Mouse (Mus musculus): ENCODE measurements around the gene Fbxo11. TPM values are rescaled to one million over a fixed set of nuclear protein-coding genes. Genes with fewer than 3 reads are reported as not detected.
"Not testable (repeated sequence)": the region's sequence is repeated elsewhere in the genome, so short reads cannot be mapped to it uniquely, and the experiment has no call there.

The Fbxo11 gene
- polyA plus RNA-seq, 1 experiment from 2014 or later, result 39.5 TPM

GRCm38 (mm10) chr17:87984440-87985214 lies 80.5 kb downstream of the Fbxo11 start:
- WGBS, result 92% methylated on average over 20 of the region's 20 CpGs
- H3K27ac ChIP-seq, result no peak overlapping the region
- no peaks in the 10 kb centered on the region for H3K9me3 ChIP-seq
- H3K9ac ChIP-seq, result no peak overlapping the region
- ATAC-seq (ENCODE audit: low FRiP score), result no peak
- no peak overlapping the region for H3K4me3 ChIP-seq (replicated peaks)
- no peaks in the 10 kb centered on the region for H3K27me3 ChIP-seq
- 0 out of 2 replicates have a peak, but pooled peaks cover 7% of the 10 kb centered on the region for H3K4me1 ChIP-seq
- no peak overlapping the region for H3K4me2 ChIP-seq
- H3K36me3 ChIP-seq (replicated peaks), result peaks cover 85% of the 10 kb centered on the region

GRCm38 (mm10) chr17:87983313-87983712 lies 81.8 kb downstream of the Fbxo11 start:
- no peak overlapping the region for H3K9ac ChIP-seq
- H3K4me1 ChIP-seq, result 0 out of 2 replicates have a peak, but pooled peaks cover 7% of the 10 kb centered on the region
- H3K4me3 ChIP-seq (replicated peaks), result no peak overlapping the region
- no peaks in the 10 kb centered on the region for H3K9me3 ChIP-seq
- ATAC-seq (ENCODE audit: low FRiP score), result no peak
- peaks cover 73% of the 10 kb centered on the region for H3K36me3 ChIP-seq (replicated peaks)
- H3K27me3 ChIP-seq, result no peaks in the 10 kb centered on the region
- H3K27ac ChIP-seq, result no peak overlapping the region
- no peak overlapping the region for H3K4me2 ChIP-seq
- 85% methylated on average over 4 of the region's 4 CpGs for WGBS

GRCm38 (mm10) chr17:87982112-87982511 lies 83.0 kb downstream of the Fbxo11 start:
- Histone ChIP-seq H3K4me2 (no peak overlapping the region), H3K4me1 (0 out of 2 replicates have a peak, but pooled peaks cover under 1% of the 10 kb centered on the region), H3K27me3 (no peaks in the 10 kb centered on the region), H3K36me3 (replicated peaks) (peaks cover 70% of the 10 kb centered on the region), H3K9me3 (no peaks in the 10 kb centered on the region), H3K9ac (no peak overlapping the region), H3K27ac (no peak overlapping the region), H3K4me3 (replicated peaks) (no peak overlapping the region)
- ATAC-seq (ENCODE audit: low FRiP score), result no peak
- WGBS, result 93% methylated on average over 3 of the region's 3 CpGs

GRCm38 (mm10) chr17:87979696-87980095 lies 85.4 kb downstream of the Fbxo11 start:
- not testable (repeated sequence) for H3K27ac ChIP-seq; H3K9ac ChIP-seq; ATAC-seq (ENCODE audit: low FRiP score); H3K27me3 ChIP-seq; H3K4me3 ChIP-seq (replicated peaks); H3K4me2 ChIP-seq; H3K9me3 ChIP-seq
- Histone ChIP-seq H3K4me1 (peaks cover 14% of the 10 kb centered on the region), H3K36me3 (replicated peaks) (peaks cover 47% of the 10 kb centered on the region)
- 86% methylated on average over 1 of the region's 1 CpGs for WGBS

GRCm38 (mm10) chr17:87976927-87977326 lies 88.2 kb downstream of the Fbxo11 start:
- H3K4me3 ChIP-seq (replicated peaks); H3K27ac ChIP-seq; ATAC-seq (ENCODE audit: low FRiP score); H3K9ac ChIP-seq; H3K9me3 ChIP-seq; H3K4me2 ChIP-seq; H3K27me3 ChIP-seq: not testable (repeated sequence)
- Histone ChIP-seq H3K36me3 (replicated peaks) (peaks cover 21% of the 10 kb centered on the region), H3K4me1 (peaks cover 18% of the 10 kb centered on the region)
- 86% methylated on average over 4 of the region's 4 CpGs for WGBS

GRCm38 (mm10) chr17:87976154-87976806 lies 88.8 kb downstream of the Fbxo11 start:
- no peaks in the 10 kb centered on the region for H3K27me3 ChIP-seq
- H3K4me3 ChIP-seq (replicated peaks), result peak overlapping the region; percentile 99
- H3K27ac ChIP-seq, result no peak overlapping the region
- H3K36me3 ChIP-seq (replicated peaks), result peaks cover 15% of the 10 kb centered on the region
- peak overlapping the region; percentile 68 for H3K4me2 ChIP-seq
- ATAC-seq (ENCODE audit: low FRiP score), result no peak
- H3K9ac ChIP-seq, result peak overlapping the region; percentile 96
- WGBS, result 75% methylated on average over 9 of the region's 9 CpGs
- peaks cover 18% of the 10 kb centered on the region for H3K4me1 ChIP-seq
- no peaks in the 10 kb centered on the region for H3K9me3 ChIP-seq

GRCm38 (mm10) chr17:87975229-87975853 lies 89.8 kb downstream of the Fbxo11 start:
- no peaks in the 10 kb centered on the region for H3K27me3 ChIP-seq
- H3K9ac ChIP-seq, result peak overlapping the region; percentile 96
- WGBS, result under 1% methylated on average over 52 of the region's 68 CpGs
- peak; percentile 67 for ATAC-seq (ENCODE audit: low FRiP score)
- H3K4me2 ChIP-seq, result peak overlapping the region; percentile 68
- H3K36me3 ChIP-seq (replicated peaks), result peaks cover 9% of the 10 kb centered on the region
- no peaks in the 10 kb centered on the region for H3K9me3 ChIP-seq
- H3K4me3 ChIP-seq (replicated peaks), result peak overlapping the region; percentile 99
- peak overlapping the region; percentile 89 for H3K27ac ChIP-seq
- peaks cover 18% of the 10 kb centered on the region for H3K4me1 ChIP-seq

GRCm38 (mm10) chr17:87974629-87975228 lies 90.4 kb downstream of the Fbxo11 start, which contains the start of gene Msh6:
TSS of gene Msh6 (plus strand) at chr17:87975062.
- peaks cover 9% of the 10 kb centered on the region for H3K36me3 ChIP-seq (replicated peaks)
- WGBS, result under 1% methylated on average over 63 of the region's 63 CpGs
- peak within 1 kb of the TSS; percentile 96 for H3K9ac ChIP-seq
- H3K4me3 ChIP-seq (replicated peaks), result peak within 1 kb of the TSS; percentile 99
- peak; percentile 99 for ATAC-seq (ENCODE audit: low FRiP score)
- no peaks in the 10 kb centered on the region for H3K9me3 ChIP-seq
- H3K4me1 ChIP-seq, result peaks cover 18% of the 10 kb centered on the region
- no peaks in the 10 kb centered on the region for H3K27me3 ChIP-seq
- H3K4me2 ChIP-seq, result peak within 1 kb of the TSS; percentile 68
- peak within 1 kb of the TSS; percentile 89 for H3K27ac ChIP-seq

- Histone ChIP-seq H3K4me3 (replicated peaks) (no peak overlapping the region), H3K9me3 (no peaks in the 10 kb centered on the region), H3K36me3 (replicated peaks) (peaks cover 9% of the 10 kb centered on the region), H3K9ac (no peak overlapping the region), H3K27ac (no peak overlapping the region), H3K4me1 (peaks cover 18% of the 10 kb centered on the region), H3K27me3 (no peaks in the 10 kb centered on the region), H3K4me2 (peak overlapping the region; percentile 68)
- 69% methylated on average over 10 of the region's 10 CpGs for WGBS
- ATAC-seq (ENCODE audit: low FRiP score), result no peak
These were observed 91.6 kb downstream of the Fbxo11 start for GRCm38 (mm10) chr17:87973261-87974167.

- Histone ChIP-seq H3K27ac (no peak overlapping the region), H3K4me2 (no peak overlapping the region), H3K9ac (no peak overlapping the region), H3K9me3 (no peaks in the 10 kb centered on the region), H3K4me3 (replicated peaks) (no peak overlapping the region), H3K27me3 (no peaks in the 10 kb centered on the region), H3K4me1 (peaks cover 18% of the 10 kb centered on the region), H3K36me3 (replicated peaks) (peaks cover 5% of the 10 kb centered on the region)
- 80% methylated on average over 5 of the region's 5 CpGs for WGBS
- ATAC-seq (ENCODE audit: low FRiP score), result no peak
These were observed 92.2 kb downstream of the Fbxo11 start for GRCm38 (mm10) chr17:87972856-87973255.
